1 mouse cellular context compared by ENCODE assay signal in the genomic region with DNA sequence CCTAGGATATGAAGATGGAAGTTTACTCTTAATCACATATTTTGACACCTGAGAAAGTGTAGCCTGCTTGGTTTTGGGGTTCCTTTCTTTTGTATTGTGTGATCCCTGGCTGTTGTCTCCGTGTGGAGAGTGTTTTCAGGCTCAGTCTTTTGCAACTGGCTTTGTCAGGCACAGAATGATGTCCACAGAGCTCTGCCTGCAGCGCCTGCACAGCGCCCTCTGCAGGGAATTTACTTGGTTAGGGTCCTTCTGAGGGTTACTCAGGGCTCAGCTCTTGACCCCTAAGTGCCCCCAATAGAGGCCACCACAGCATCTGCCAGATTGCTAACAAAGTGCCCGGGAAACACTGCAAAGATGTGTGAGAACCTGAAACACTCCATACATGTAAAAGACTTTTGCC.
TF ChIP-seq lines count a peak whose summit lies in the region.

No protein-coding gene starts in this region.

TF ChIP-seq in MEL, 35 proteins besides CTCF, POLR2A, EP300 and RAD21:
- peak; percentile 45 for TF ChIP-seq SMC3 (IDR thresholded peaks at IDR 0.05; ENCODE audit: low read depth, low read length)
- no peak for TF ChIP-seq KAT2A (conservative IDR thresholded peaks at IDR 0.05; ENCODE audit: low read depth, low read length)
